Mouse (Mus musculus) hindbrain, embryonic 12.5 days (tissue): ENCODE results near the gene Xkr8. TPM values are rescaled to one million over a fixed set of nuclear protein-coding genes. Genes with fewer than 3 reads are reported as not detected.
A peak's percentile ranks its signal among the peaks of the same experiment; 100 is the strongest.
"Not testable (repeated sequence)": the region's sequence is repeated elsewhere in the genome, so short reads cannot be mapped to it uniquely, and the experiment has no call there.

ENCODE experiments used
- ATAC-seq: fragments of 200-750 bp; cut with Nextera tagmentation; 2 replicates; pipeline ENCODE4 v1.8.0; 2017; ENCODE audit warnings: moderate TSS enrichment; ENCODE audit not compliant: low FRiP score
- H3K27ac ChIP-seq: fragments of 300-500 bp; sonication (generic); 2 replicates; pipeline ENCODE4 v1.5.1; 2016; ENCODE audit warnings: mild to moderate bottlenecking
- H3K27me3 ChIP-seq: fragments of 300-500 bp; sonication (generic); 2 replicates; pipeline ENCODE4 v1.6.1; 2016; ENCODE audit warnings: mild to moderate bottlenecking
- H3K36me3 ChIP-seq: fragments of 300-500 bp; sonication (generic); 2 replicates; pipeline ENCODE4 v1.6.1; 2016; ENCODE audit warnings: mild to moderate bottlenecking
- H3K4me1 ChIP-seq: fragments of 300-500 bp; sonication (generic); 2 replicates; pipeline ENCODE4 v1.6.1; 2016
- H3K4me2 ChIP-seq: fragments of 300-500 bp; sonication (generic); replicated peaks from 2 replicates; pipeline ENCODE4 v1.6.1; 2016; ENCODE audit warnings: mild to moderate bottlenecking
- H3K4me3 ChIP-seq: fragments of 300-500 bp; sonication (generic); 2 replicates; pipeline ENCODE4 v1.5.1; 2016; ENCODE audit warnings: mild to moderate bottlenecking
- H3K9ac ChIP-seq: fragments of 300-500 bp; sonication (generic); 2 replicates; pipeline ENCODE4 v1.6.1; 2016; ENCODE audit warnings: mild to moderate bottlenecking, moderate library complexity
- H3K9me3 ChIP-seq: fragments of 300-500 bp; sonication (generic); replicated peaks from 2 replicates; pipeline ENCODE4 v1.6.1; 2016; ENCODE audit warnings: mild to moderate bottlenecking
- WGBS: fragments of 180-500 bp; shearing (Covaris S2); methylation state at CpG from one replicate; pipeline ENCODE4 v1.1.7; 2016; 5-methylcytosine and 5-hydroxymethylcytosine counted together
- polyA plus RNA-seq: library from polyadenylated mRNA; unstranded; fragments of >200 nt; fragmentation: Nextera tagmentation; extraction: Ambion mirVana; gene quantifications from 2 replicates; pipeline ENCODE4 v1.2.1, GENCODE M21; 2016

Gene Xkr8
- polyA plus RNA-seq, 1 experiment from 2014 or later = 4.6 TPM

GRCm38 (mm10) chr4:132756974-132757373 is 24.6 kb upstream of the Xkr8 start, which contains the start of gene Smpdl3b:
Gene Smpdl3b, minus strand, starts transcription at chr4:132757252.
- no peaks in the 10 kb centered on the region for H3K36me3 ChIP-seq
- H3K4me3 ChIP-seq = peak within 1 kb of the TSS; percentile 36
- peak; percentile 52; the same call in 1 of the 2 replicates for ATAC-seq
- 1% methylated on average over 20 of the region's 22 CpGs for WGBS
- no peaks in the 10 kb centered on the region for H3K9me3 ChIP-seq
- H3K9ac ChIP-seq = peak within 1 kb of the TSS; percentile 40; the same call in 1 of the 2 replicates
- peaks cover 21% of the 10 kb centered on the region for H3K27me3 ChIP-seq
- H3K27ac ChIP-seq = no peak within 1 kb of the TSS
- H3K4me1 ChIP-seq = peaks cover 5% of the 10 kb centered on the region; the same call in 1 of the 2 replicates
- peak within 1 kb of the TSS; percentile 67 for H3K4me2 ChIP-seq

GRCm38 (mm10) chr4:132752992-132753391 is 20.6 kb upstream of the Xkr8 start:
- H3K9ac ChIP-seq = no peak overlapping the region
- no peak overlapping the region for H3K4me3 ChIP-seq
- WGBS = 73% methylated on average over 6 of the region's 6 CpGs
- no peak overlapping the region for H3K27ac ChIP-seq
- no peak for ATAC-seq
- peaks cover 19% of the 10 kb centered on the region for H3K27me3 ChIP-seq
- H3K36me3 ChIP-seq = no peaks in the 10 kb centered on the region
- no peak overlapping the region for H3K4me2 ChIP-seq
- no peaks in the 10 kb centered on the region for H3K9me3 ChIP-seq
- peaks cover 5% of the 10 kb centered on the region; the same call in 1 of the 2 replicates for H3K4me1 ChIP-seq

DNA sequence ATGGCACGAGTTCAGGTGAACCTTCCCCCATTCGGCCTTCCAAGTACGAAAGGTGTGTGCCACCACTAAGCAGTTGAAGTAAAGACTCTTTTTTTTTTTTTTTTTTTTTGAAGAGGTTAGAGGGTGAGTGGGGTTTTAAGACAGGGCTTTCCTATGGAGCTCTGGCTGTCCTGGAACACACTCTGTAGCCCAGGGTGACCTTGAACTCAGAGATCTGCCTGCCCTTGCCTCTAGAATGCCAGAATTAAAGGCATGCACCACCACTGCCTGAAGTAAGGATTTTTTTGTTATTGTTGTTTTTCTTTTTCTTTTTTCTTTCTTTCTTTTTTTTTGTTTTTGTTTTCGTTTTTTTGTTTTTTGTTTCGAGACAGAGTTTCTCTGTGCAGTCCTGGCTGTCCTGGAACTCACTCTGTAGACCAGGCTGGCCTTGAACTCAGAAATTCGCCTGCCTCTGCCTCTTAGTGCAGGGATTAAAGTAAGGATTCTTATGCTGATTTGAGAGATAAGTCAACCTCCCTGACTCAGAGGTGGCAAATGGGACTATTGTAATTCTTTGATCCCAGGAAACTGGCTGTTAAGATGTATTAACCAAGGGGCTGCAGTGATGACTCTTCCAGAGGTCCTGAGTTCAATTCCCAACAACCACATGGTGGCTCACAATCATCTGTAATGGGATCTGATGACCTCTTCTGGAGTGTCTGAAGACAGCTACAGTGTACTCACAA is 17.1 kb upstream of the Xkr8 start:
- H3K4me1 ChIP-seq = no peaks in the 10 kb centered on the region
- H3K9me3 ChIP-seq = no peaks in the 10 kb centered on the region
- H3K36me3 ChIP-seq = no peaks in the 10 kb centered on the region
- WGBS = 85% methylated on average over 6 of the region's 6 CpGs
- no peak overlapping the region for H3K9ac ChIP-seq
- H3K27ac ChIP-seq = no peak overlapping the region
- no peak overlapping the region for H3K4me2 ChIP-seq
- no peaks in the 10 kb centered on the region for H3K27me3 ChIP-seq
- ATAC-seq = no peak
- no peak overlapping the region for H3K4me3 ChIP-seq

- Histone ChIP-seq H3K9me3 (no peaks in the 10 kb centered on the region), H3K4me1 (no peaks in the 10 kb centered on the region), H3K4me2 (no peak overlapping the region), H3K27me3 (no peaks in the 10 kb centered on the region), H3K27ac (no peak overlapping the region), H3K4me3 (no peak overlapping the region), H3K9ac (no peak overlapping the region), H3K36me3 (no peaks in the 10 kb centered on the region)
- ATAC-seq = no peak
- WGBS = 96% methylated on average over 4 of the region's 4 CpGs
Measured at GRCm38 (mm10) chr4:132748778-132749177, 16.4 kb upstream of the Xkr8 start.

GRCm38 (mm10) chr4:132747664-132748259 is 15.4 kb upstream of the Xkr8 start:
- Histone ChIP-seq H3K4me3 (no peak overlapping the region), H3K27ac (no peak overlapping the region), H3K27me3 (no peaks in the 10 kb centered on the region), H3K36me3 (no peaks in the 10 kb centered on the region), H3K9ac (no peak overlapping the region), H3K4me2 (no peak overlapping the region), H3K4me1 (no peaks in the 10 kb centered on the region), H3K9me3 (no peaks in the 10 kb centered on the region)
- no peak for ATAC-seq
- WGBS = 70% methylated on average over 9 of the region's 9 CpGs

DNA sequence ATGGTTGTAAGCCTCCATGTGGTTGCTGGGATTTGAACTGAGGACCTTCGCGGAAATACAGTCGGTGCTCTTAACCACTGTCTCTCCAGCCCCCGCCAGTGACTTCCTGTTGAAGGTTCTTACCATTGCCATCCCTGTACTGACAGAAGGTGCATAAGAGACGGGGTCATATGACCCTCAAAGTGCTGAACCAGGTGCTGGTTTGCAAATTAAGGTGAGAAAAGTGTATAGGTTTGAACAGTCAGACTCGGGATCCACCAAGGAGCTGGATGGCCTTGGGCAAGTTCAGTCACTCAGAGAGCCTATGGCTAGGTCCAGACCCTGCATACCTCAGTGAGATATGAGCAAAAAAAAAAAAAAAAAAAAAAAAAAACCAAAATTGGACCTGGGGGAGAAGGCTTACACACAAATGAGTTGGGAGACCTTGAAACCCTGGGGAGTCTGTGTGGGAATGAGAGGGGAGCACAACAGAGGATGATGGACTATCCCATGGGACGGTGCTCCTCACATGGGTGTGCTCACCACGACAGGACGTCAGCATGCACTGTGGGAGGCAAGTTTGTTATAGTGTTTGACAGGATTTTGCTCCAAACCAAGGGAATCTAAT is 14.7 kb upstream of the Xkr8 start:
- no peak overlapping the region for H3K9ac ChIP-seq
- ATAC-seq = no peak
- no peaks in the 10 kb centered on the region for H3K4me1 ChIP-seq
- no peaks in the 10 kb centered on the region for H3K36me3 ChIP-seq
- no peaks in the 10 kb centered on the region for H3K9me3 ChIP-seq
- WGBS = 87% methylated on average over 9 of the region's 9 CpGs
- H3K4me3 ChIP-seq = no peak overlapping the region
- no peak overlapping the region for H3K27ac ChIP-seq
- no peaks in the 10 kb centered on the region for H3K27me3 ChIP-seq
- H3K4me2 ChIP-seq = no peak overlapping the region

- Histone ChIP-seq H3K27ac (no peak overlapping the region), H3K4me2 (no peak overlapping the region), H3K27me3 (no peaks in the 10 kb centered on the region), H3K36me3 (no peaks in the 10 kb centered on the region), H3K9me3 (no peaks in the 10 kb centered on the region), H3K4me3 (no peak overlapping the region), H3K4me1 (no peaks in the 10 kb centered on the region), H3K9ac (no peak overlapping the region)
- 76% methylated on average over 11 of the region's 11 CpGs for WGBS
- no peak for ATAC-seq
Measured at GRCm38 (mm10) chr4:132743992-132744911, 11.9 kb upstream of the Xkr8 start.

DNA sequence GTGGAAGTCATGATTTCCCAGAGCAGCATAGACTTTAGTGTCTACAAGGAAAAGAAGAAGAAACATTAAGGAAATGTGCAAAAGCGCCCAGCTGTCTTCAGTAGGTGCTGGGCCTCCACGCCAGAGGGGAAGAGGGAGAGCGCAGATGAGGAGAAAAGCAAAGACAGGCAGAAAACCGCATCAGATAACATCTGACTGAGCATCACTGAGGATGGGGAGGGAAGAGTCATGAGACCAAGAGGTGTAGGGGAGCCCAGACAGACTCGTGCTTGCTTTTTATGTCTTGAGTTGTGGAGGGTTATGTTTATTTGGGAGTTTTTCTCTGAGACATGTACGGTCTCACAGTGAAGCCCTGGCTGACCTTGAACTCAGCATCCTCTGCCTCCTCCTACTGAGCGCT is 9.1 kb upstream of the Xkr8 start:
- H3K27ac ChIP-seq = no peak overlapping the region
- H3K9me3 ChIP-seq = no peaks in the 10 kb centered on the region
- no peak overlapping the region for H3K4me3 ChIP-seq
- WGBS = 86% methylated on average over 7 of the region's 7 CpGs
- H3K4me2 ChIP-seq = no peak overlapping the region
- no peaks in the 10 kb centered on the region for H3K4me1 ChIP-seq
- no peaks in the 10 kb centered on the region for H3K36me3 ChIP-seq
- no peaks in the 10 kb centered on the region for H3K27me3 ChIP-seq
- ATAC-seq = no peak
- H3K9ac ChIP-seq = no peak overlapping the region

- 92% methylated on average over 9 of the region's 9 CpGs for WGBS
- not testable (repeated sequence) for H3K4me2 ChIP-seq, H3K27me3 ChIP-seq, H3K27ac ChIP-seq, H3K9me3 ChIP-seq, ATAC-seq, H3K4me1 ChIP-seq, H3K36me3 ChIP-seq, H3K9ac ChIP-seq, H3K4me3 ChIP-seq
Measured at GRCm38 (mm10) chr4:132737154-132737553, 4.8 kb upstream of the Xkr8 start.

DNA sequence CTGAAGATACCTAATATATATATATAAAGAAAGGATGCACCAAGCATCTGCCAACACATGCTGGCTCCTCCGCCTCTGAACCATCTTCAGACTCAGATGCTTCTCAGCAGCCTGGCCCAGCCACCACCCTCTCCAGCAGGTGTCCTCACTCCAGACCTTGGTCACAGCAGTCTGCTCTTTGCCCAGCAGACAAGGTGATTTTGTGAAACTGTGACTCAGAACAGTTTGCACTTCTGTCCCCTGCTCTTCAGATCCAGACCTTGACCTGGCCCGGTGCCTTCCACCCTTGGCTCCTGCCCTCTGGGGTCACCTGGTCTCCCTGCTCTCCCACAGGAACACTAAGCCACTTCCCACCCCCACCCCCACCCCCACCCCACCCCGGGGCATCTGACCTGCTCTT is 3.5 kb upstream of the Xkr8 start:
- H3K27ac ChIP-seq = no peak overlapping the region
- no peak overlapping the region for H3K9ac ChIP-seq
- ATAC-seq = no peak
- no peaks in the 10 kb centered on the region for H3K9me3 ChIP-seq
- H3K27me3 ChIP-seq = no peaks in the 10 kb centered on the region
- H3K4me3 ChIP-seq = no peak overlapping the region
- 56% methylated on average over 3 of the region's 3 CpGs for WGBS
- H3K4me1 ChIP-seq = peaks cover 11% of the 10 kb centered on the region
- no peak overlapping the region for H3K4me2 ChIP-seq
- H3K36me3 ChIP-seq = no peaks in the 10 kb centered on the region

GRCm38 (mm10) chr4:132735389-132735788 is 3.0 kb upstream of the Xkr8 start:
- H3K27ac ChIP-seq = no peak overlapping the region
- H3K4me2 ChIP-seq = no peak overlapping the region
- H3K36me3 ChIP-seq = no peaks in the 10 kb centered on the region
- no peak overlapping the region for H3K9ac ChIP-seq
- H3K27me3 ChIP-seq = no peaks in the 10 kb centered on the region
- no peak overlapping the region for H3K4me3 ChIP-seq
- 85% methylated on average over 2 of the region's 2 CpGs for WGBS
- H3K9me3 ChIP-seq = no peaks in the 10 kb centered on the region
- no peak for ATAC-seq
- peaks cover 11% of the 10 kb centered on the region for H3K4me1 ChIP-seq

DNA sequence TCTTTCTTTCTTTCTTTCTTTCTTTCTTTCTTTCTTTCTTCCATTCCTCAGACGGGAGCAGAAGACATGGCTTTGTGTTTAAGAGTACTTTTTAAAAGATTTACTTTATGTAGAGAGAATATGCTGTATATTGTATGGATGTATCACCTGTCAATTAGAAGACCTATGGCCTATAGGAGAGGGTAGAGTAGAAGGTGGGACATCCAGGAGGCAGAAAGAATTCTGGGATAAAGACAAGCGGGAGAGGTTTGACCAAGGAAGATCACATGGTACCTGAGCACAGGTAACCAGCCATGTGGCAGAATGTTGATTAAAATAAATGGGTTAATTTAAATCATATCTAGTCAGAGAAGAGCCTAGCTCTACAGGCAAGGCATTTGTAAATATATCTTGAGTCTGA is 2.4 kb upstream of the Xkr8 start:
- Histone ChIP-seq H3K9me3 (no peaks in the 10 kb centered on the region), H3K4me2 (no peak overlapping the region)
- WGBS = 97% methylated on average over 2 of the region's 2 CpGs

More for the DNA sequence above, 2.4 kb upstream of the Xkr8 start:
- Histone ChIP-seq H3K4me1 (peaks cover 11% of the 10 kb centered on the region), H3K27ac (no peak overlapping the region), H3K9ac (no peak overlapping the region), H3K27me3 (no peaks in the 10 kb centered on the region), H3K36me3 (no peaks in the 10 kb centered on the region), H3K4me3 (no peak overlapping the region)
- no peak for ATAC-seq
